In genomic region chr8:105496439-105497180, GRCm38 (mm10) we compare ENCODE assay signal across 8 mouse cellular contexts. TPM values are rescaled to one million over a fixed set of nuclear protein-coding genes. Genes with fewer than 3 reads are reported as not detected.
DNase-seq lines count a peak whose midpoint lies in the region; ATAC-seq and TF ChIP-seq lines count a peak whose summit lies in the region.

Gene Zdhhc1 (minus strand): TSS chr8:105496902.

- H3K9ac ChIP-seq in forebrain, embryonic 16.5 days (replicated peaks; ENCODE audit: low read depth, low read length): peak within 1 kb of the TSS; percentile 90
- peak within 1 kb of the TSS; percentile 88 for H3K9ac ChIP-seq in neural tube, embryonic 15.5 days (replicated peaks)

- peak within 1 kb of the TSS; percentile 98 for H3K4me2 ChIP-seq in forebrain, embryonic 16.5 days (ENCODE audit: low read length)
- H3K4me2 ChIP-seq in neural tube, embryonic 15.5 days: peak within 1 kb of the TSS; percentile 86

- intact Hi-C loops in heart, postnatal 25 days (cut with DNase I): no loop called here

- H3K9me3 ChIP-seq in E14TG2a.4 (ENCODE audit: low read length): no peaks in the 10 kb centered on the region
- H3K9me3 ChIP-seq in forebrain, embryonic 16.5 days (ENCODE audit: control insufficient read depth, low read length): no peaks in the 10 kb centered on the region
- no peaks in the 10 kb centered on the region for H3K9me3 ChIP-seq in neural tube, embryonic 15.5 days (replicated peaks)

- no peaks in the 10 kb centered on the region for H3K36me3 ChIP-seq in E14TG2a.4 (ENCODE audit: insufficient read depth, low read length)
- no peaks in the 10 kb centered on the region for H3K36me3 ChIP-seq in forebrain, embryonic 16.5 days (ENCODE audit: control insufficient read depth, insufficient read depth)
- H3K36me3 ChIP-seq in neural tube, embryonic 15.5 days: no peaks in the 10 kb centered on the region

- peaks cover 29% of the 10 kb centered on the region for H3K4me1 ChIP-seq in E14TG2a.4 (replicated peaks; ENCODE audit: low read depth, low read length)
- peaks cover 15% of the 10 kb centered on the region for H3K4me1 ChIP-seq in forebrain, embryonic 16.5 days (replicated peaks; ENCODE audit: control insufficient read depth, insufficient read depth, low read length)
- H3K4me1 ChIP-seq in lung, adult 2 months (ENCODE audit: control insufficient read depth, insufficient read depth, low read length): no peaks in the 10 kb centered on the region; the same call in 1 of the 2 replicates
- peaks cover 25% of the 10 kb centered on the region for H3K4me1 ChIP-seq in neural tube, embryonic 15.5 days

- TF ChIP-seq CTCF in E14TG2a.4 (conservative IDR thresholded peaks at IDR 0.05; ENCODE audit: low read length): no peak
- TF ChIP-seq CTCF in lung, adult 2 months (IDR thresholded peaks at IDR 0.05; ENCODE audit: insufficient read depth, low read length): peak; percentile 40

- H3K27ac ChIP-seq in forebrain, embryonic 16.5 days (ENCODE audit: low read length): peak within 1 kb of the TSS; percentile 62
- peak within 1 kb of the TSS; percentile 80 for H3K27ac ChIP-seq in neural tube, embryonic 15.5 days (replicated peaks)

- peak within 1 kb of the TSS; percentile 91 for H3K4me3 ChIP-seq in E14TG2a.4 (replicated peaks; ENCODE audit: low read length)
- H3K4me3 ChIP-seq in forebrain, embryonic 16.5 days (replicated peaks; ENCODE audit: low read length): peak within 1 kb of the TSS; percentile 84
- H3K4me3 ChIP-seq in lung, adult 2 months (replicated peaks; ENCODE audit: extremely low read depth, low read depth, low read length): peak within 1 kb of the TSS; percentile 76
- peak within 1 kb of the TSS; percentile 72 for H3K4me3 ChIP-seq in neural tube, embryonic 15.5 days (replicated peaks)

- peak; percentile 72; the same call in 1 of the 2 replicates for TF ChIP-seq POLR2A in lung, adult 2 months (IDR thresholded peaks at IDR 0.05; ENCODE audit: borderline replicate concordance, extremely low read depth, low read depth, low read length)

- H3K27me3 ChIP-seq in E14TG2a.4 (ENCODE audit: insufficient read depth, low read length): peaks cover 33% of the 10 kb centered on the region
- H3K27me3 ChIP-seq in forebrain, embryonic 16.5 days (replicated peaks; ENCODE audit: control insufficient read depth, insufficient read depth, low read length): no peaks in the 10 kb centered on the region
- H3K27me3 ChIP-seq in neural tube, embryonic 15.5 days (replicated peaks): no peaks in the 10 kb centered on the region

- under 1% methylated on average over 67 of the region's 68 CpGs for WGBS in forebrain, embryonic 16.5 days
- 1% methylated on average over 66 of the region's 68 CpGs for WGBS in lung, adult 2 months
- under 1% methylated on average over 67 of the region's 68 CpGs for WGBS in neural tube, embryonic 15.5 days

- peak; percentile 90 for ATAC-seq in forebrain, embryonic 16.5 days
- peak; percentile 84 for ATAC-seq in neural tube, embryonic 15.5 days (ENCODE audit: low FRiP score)

- DNase-seq in cerebellum, adult 11-12 months: peak; percentile 88
- peak; percentile 78 for DNase-seq in heart, postnatal 25 days (ENCODE audit: low spot score)
- DNase-seq in layer of hippocampus, adult 18-20 months (ENCODE audit: low spot score in 2 of 2): peak; percentile 83 to 91
- peak; percentile 94 for DNase-seq in lung, adult 2 months
- DNase-seq in testis, postnatal 10 days (ENCODE audit: low spot score): peak; percentile 96

RNA-seq across cellular contexts. Expression of gene Zdhhc1, which starts in this region (rescaled TPM):
- polyA plus RNA-seq in forebrain, embryonic 16.5 days (2015; fragmentation: Nextera tagmentation; extraction: Ambion mirVana): 26.3 and 33.3 TPM in 2 replicates
- 10 to 100 TPM; 12.8 to 13.6 TPM for total RNA-seq in heart, postnatal 25 days (2021)
- 10 to 100 TPM; 31.9 to 34.2 TPM for total RNA-seq in layer of hippocampus, adult 18-20 months (2021)
- 130 and 133 TPM in 2 replicates for polyA plus RNA-seq in lung, adult 2 months (2012; rRNA removed)
- 36.6 and 36.8 TPM in 2 replicates for polyA plus RNA-seq in neural tube, embryonic 15.5 days (2015; fragmentation: Nextera tagmentation; extraction: Ambion mirVana)

Comparison
In these comparisons a context has a peak if more than half of its experiments do, and no peak if none do; other contexts are left out.
1. Peak in every context shown above with its lines: DNase-seq, ATAC-seq, H3K4me3 ChIP-seq and H3K27ac ChIP-seq.